Mouse (Mus musculus) megakaryocyte, embryonic 14.5 days (primary cell): ENCODE data around the gene Kdr. TPM values are rescaled to one million over a fixed set of nuclear protein-coding genes. Genes with fewer than 3 reads are reported as not detected.
A peak's percentile ranks its signal among the peaks of the same experiment; 100 is the strongest.
"Not testable (repeated sequence)": the region's sequence is repeated elsewhere in the genome, so short reads cannot be mapped to it uniquely, and the experiment has no call there.

Experiments used
- H3K27me3 ChIP-seq: replicated peaks from 2 replicates; pipeline ENCODE3; 2012; ENCODE audit warnings: inconsistent platforms
- H3K36me3 ChIP-seq: replicated peaks from 2 replicates; pipeline ENCODE3; 2012; ENCODE audit warnings: low read length, inconsistent platforms, mixed read lengths
- H3K4me1 ChIP-seq: 2 replicates; pipeline ENCODE4 v1.6.1; 2012; ENCODE audit warnings: inconsistent platforms
- H3K4me3 ChIP-seq: replicated peaks from 2 replicates; pipeline ENCODE3; 2012; ENCODE audit warnings: moderate library complexity, mild to moderate bottlenecking, inconsistent platforms
- H3K9me3 ChIP-seq: 2 replicates; pipeline ENCODE4 v1.6.1; 2012; ENCODE audit warnings: inconsistent platforms
- FLI1 ChIP-seq: IDR thresholded peaks from 2 replicates; pipeline ENCODE4 v1.6.1; 2012; ENCODE audit warnings: low read length, inconsistent platforms, mixed read lengths
- GATA1 ChIP-seq: IDR thresholded peaks from 3 replicates; pipeline ENCODE4 v1.6.1; 2012; ENCODE audit warnings: mixed read lengths, low read length, inconsistent platforms, borderline replicate concordance
- polyA plus RNA-seq: library from polyadenylated mRNA; stranded (reverse); fragments of >175 nt; gene quantifications from 2 replicates; pipeline ENCODE4 v1.2.3, GENCODE M21; 2012; ENCODE audit warnings: low replicate concordance; ENCODE audit not compliant: insufficient read depth

Kdr gene
- polyA plus RNA-seq, 1 experiment: 0.45 TPM

DNA sequence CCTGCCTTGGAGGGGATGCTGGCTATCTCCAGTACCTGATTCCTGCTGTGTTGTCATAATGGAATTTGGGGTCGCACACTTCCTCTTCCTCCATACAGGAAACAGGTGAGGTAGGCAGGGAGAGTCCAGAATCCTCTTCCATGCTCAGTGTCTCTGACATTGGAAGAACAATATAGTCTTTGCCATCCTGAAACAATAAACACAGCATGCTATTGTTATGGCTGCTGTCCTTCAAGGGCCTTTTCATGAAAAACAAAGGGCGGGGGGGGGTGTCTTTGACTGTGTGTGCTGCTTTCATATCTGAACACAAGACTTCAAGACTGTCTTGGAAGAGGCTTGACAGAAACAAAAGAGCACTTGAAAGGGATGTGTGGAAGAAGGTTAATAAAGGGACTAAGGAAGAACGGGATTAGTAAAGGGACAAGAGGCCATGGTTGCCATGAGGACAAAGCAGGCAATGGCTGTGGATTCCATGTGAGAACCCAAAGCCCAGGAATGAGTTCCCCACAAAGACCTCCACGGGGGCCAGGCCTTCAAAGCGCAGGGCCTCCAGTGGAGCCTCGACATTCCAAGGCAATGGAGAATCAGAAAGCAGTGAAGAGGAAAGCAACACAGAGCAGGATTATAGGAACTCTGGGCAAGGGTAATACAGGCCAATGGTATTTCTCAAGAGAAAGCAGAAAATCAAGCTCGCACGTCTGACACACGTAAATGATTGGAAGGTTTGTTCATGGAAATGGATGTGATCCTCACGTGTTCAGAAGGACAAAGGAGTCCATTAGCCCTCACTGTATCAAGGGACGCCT lies 36.3 kb downstream of the Kdr start:
- peaks cover 44% of the 10 kb centered on the region for H3K4me1 ChIP-seq
- H3K36me3 ChIP-seq: peaks cover 52% of the 10 kb centered on the region
- H3K27me3 ChIP-seq: peaks cover 9% of the 10 kb centered on the region
- H3K4me3 ChIP-seq: no peak overlapping the region
- TF ChIP-seq FLI1: no peak
- no peak for TF ChIP-seq GATA1
- no peaks in the 10 kb centered on the region for H3K9me3 ChIP-seq

GRCm38 (mm10) chr5:75939144-75939732 lies 39.0 kb downstream of the Kdr start:
- Histone ChIP-seq H3K36me3 (peaks cover 41% of the 10 kb centered on the region), H3K9me3 (no peaks in the 10 kb centered on the region), H3K4me3 (no peak overlapping the region), H3K4me1 (peaks cover 51% of the 10 kb centered on the region), H3K27me3 (peaks cover 14% of the 10 kb centered on the region)
- TF ChIP-seq GATA1 (no peak), FLI1 (no peak)

GRCm38 (mm10) chr5:75938012-75938411 lies 40.2 kb downstream of the Kdr start:
- TF ChIP-seq GATA1 (no peak), FLI1 (no peak)
- H3K27me3 ChIP-seq: peaks cover 24% of the 10 kb centered on the region
- H3K36me3 ChIP-seq: peaks cover 34% of the 10 kb centered on the region
- no peaks in the 10 kb centered on the region for H3K9me3 ChIP-seq
- no peak overlapping the region for H3K4me3 ChIP-seq
- H3K4me1 ChIP-seq: peaks cover 62% of the 10 kb centered on the region

DNA sequence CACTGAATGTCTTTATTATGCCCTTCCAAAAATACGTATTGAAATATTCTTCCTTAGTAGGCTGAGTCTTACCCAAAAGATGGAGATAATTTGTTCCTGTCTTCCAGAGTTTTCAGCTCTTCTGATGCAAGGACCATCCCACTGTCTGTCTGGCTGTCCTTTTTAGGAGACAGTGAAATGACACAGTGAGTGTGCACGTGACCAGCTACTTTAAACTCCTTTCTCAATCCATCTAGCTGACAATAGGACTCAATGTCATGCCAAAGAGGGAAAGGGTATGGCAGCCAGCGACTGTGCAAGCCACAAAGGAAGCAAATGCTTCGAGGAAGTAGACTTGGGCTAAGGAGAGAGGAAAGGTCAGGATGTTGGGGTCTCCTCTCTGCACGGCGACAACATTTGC lies 42.0 kb downstream of the Kdr start:
- Histone ChIP-seq H3K4me3 (no peak overlapping the region), H3K9me3 (no peaks in the 10 kb centered on the region), H3K4me1 (peaks cover 62% of the 10 kb centered on the region), H3K27me3 (peaks cover 28% of the 10 kb centered on the region), H3K36me3 (peaks cover 23% of the 10 kb centered on the region)
- no peak for TF ChIP-seq FLI1

GRCm38 (mm10) chr5:75935225-75935624 lies 43.0 kb downstream of the Kdr start:
- H3K36me3 ChIP-seq: peaks cover 19% of the 10 kb centered on the region
- H3K4me3 ChIP-seq: no peak overlapping the region
- no peak for TF ChIP-seq FLI1
- TF ChIP-seq GATA1: no peak
- H3K9me3 ChIP-seq: no peaks in the 10 kb centered on the region
- peaks cover 57% of the 10 kb centered on the region for H3K4me1 ChIP-seq
- H3K27me3 ChIP-seq: peaks cover 31% of the 10 kb centered on the region

DNA sequence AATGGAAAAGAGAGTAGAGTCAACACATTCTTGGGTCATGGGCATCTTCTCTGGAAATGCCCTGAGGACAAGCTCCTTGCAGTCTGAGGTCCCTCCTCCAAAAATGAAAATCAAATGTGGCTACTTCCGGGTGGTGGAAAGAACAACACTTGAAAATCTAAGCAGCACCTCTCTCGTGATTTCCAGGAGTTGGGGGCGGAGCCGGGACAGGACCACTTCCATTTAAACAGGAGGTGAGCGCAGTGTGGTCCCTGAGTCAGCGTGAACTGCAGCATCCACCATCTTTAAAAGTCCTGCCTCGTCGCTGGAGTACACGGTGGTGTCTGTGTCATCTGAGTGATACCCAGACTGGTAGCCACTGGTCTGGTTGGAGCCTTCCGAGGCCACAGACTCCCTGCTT lies 44.1 kb downstream of the Kdr start:
- Histone ChIP-seq H3K4me1 (peaks cover 48% of the 10 kb centered on the region), H3K9me3 (no peaks in the 10 kb centered on the region), H3K27me3 (peaks cover 31% of the 10 kb centered on the region), H3K4me3 (no peak overlapping the region), H3K36me3 (peaks cover 16% of the 10 kb centered on the region)
- TF ChIP-seq GATA1 (no peak), FLI1 (no peak)

DNA sequence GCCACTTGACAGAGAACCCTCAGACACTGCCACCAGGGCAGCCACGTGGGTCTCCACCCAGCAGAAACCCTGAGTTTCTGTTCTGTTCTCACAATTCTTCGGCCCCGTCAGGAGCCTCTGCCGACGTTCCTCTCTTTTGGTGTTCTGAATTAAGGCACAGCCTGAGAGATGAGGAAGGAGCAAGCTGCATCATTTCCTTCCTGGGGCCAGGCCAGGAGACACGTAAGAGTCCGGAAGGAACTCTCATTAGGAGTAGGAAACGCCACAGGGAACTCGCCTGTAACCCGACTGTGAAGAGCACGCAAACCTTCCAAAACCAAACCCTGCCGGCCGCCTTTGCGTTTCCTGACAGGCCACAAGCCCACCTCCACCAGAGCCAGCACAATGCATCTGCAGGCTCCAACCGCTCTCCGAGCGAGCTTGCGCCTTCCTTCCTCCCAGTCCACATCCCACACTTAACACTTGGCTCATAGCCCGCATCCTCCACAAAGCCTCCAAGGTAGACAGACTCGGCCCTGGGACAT lies 44.7 kb downstream of the Kdr start:
- TF ChIP-seq FLI1 (no peak), GATA1 (no peak)
- Histone ChIP-seq H3K27me3 (peaks cover 31% of the 10 kb centered on the region), H3K4me1 (peaks cover 41% of the 10 kb centered on the region), H3K9me3 (no peaks in the 10 kb centered on the region), H3K4me3 (peak overlapping the region; percentile 83), H3K36me3 (peaks cover 16% of the 10 kb centered on the region)

DNA sequence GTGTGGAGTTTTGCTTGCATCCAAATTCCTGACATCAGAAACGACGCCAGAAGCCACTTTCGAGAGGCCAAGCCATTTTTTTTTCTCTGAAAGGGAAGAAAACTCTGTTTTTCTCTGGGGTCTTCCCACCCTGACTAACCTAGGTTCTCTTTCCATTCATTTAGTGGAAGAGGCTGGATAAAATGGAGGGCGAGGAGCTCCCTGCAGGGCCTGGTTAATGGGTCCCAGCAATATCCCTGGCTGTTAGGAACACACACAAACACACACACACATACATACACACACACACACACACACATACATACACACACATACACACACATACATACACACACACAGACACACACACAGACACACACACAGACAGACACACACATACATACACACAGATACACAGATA lies 46.8 kb downstream of the Kdr start:
- Histone ChIP-seq H3K36me3 (peaks cover 16% of the 10 kb centered on the region), H3K27me3 (peaks cover 24% of the 10 kb centered on the region), H3K4me1 (peaks cover 38% of the 10 kb centered on the region)
- H3K9me3 ChIP-seq, H3K4me3 ChIP-seq: not testable (repeated sequence)

- H3K4me3 ChIP-seq: no peak overlapping the region
- TF ChIP-seq FLI1 (no peak), GATA1 (no peak)
- peaks cover 10% of the 10 kb centered on the region for H3K36me3 ChIP-seq
- H3K4me1 ChIP-seq: peaks cover 32% of the 10 kb centered on the region
- H3K27me3 ChIP-seq: peaks cover 24% of the 10 kb centered on the region
- H3K9me3 ChIP-seq: peaks cover 1% of the 10 kb centered on the region
Measured at GRCm38 (mm10) chr5:75929960-75930359, 48.3 kb downstream of the Kdr start.

DNA sequence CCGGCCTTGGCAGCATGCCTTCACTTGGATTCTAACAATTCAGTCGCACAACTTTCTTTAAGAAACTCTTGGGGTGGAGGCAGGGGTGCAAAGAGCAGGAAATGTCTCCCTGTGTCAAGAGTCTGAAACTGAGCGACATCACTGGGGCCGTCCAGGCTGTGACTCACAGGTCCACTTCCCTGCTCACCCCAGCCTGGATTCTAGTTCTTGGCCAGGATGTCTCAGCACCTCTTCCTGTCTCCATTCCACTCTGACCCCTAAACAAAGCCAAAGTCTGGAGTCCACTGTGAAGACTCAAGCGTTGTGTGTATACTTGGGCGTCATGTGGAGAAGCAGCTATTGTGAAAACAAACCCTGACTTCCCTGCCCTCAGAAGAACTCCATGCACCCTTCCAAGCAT lies 55.6 kb downstream of the Kdr start:
- Histone ChIP-seq H3K4me3 (no peak overlapping the region), H3K27me3 (no peaks in the 10 kb centered on the region), H3K36me3 (no peaks in the 10 kb centered on the region), H3K4me1 (peaks cover 32% of the 10 kb centered on the region), H3K9me3 (peaks cover 5% of the 10 kb centered on the region)
- TF ChIP-seq GATA1: no peak
- TF ChIP-seq FLI1: no peak
